Mouse (Mus musculus) brown adipose tissue, adult 24 weeks (tissue): Measurements from ENCODE around the gene AW011738. TPM values are rescaled to one million over a fixed set of nuclear protein-coding genes. Genes with fewer than 3 reads are reported as not detected.

Experiments
- H3K27ac ChIP-seq: fragments of 200-500 bp; replicated peaks from 2 replicates; pipeline ENCODE4 v1.5.1; 2012; ENCODE audit warnings: low read depth, mild to moderate bottlenecking, low read length
- H3K4me1 ChIP-seq: fragments of 200-500 bp; 2 replicates; pipeline ENCODE4 v1.6.1; 2012; ENCODE audit warnings: low read length, mixed read lengths; ENCODE audit not compliant: control insufficient read depth, insufficient read depth, insufficient read length
- H3K4me3 ChIP-seq: fragments of 200-500 bp; 2 replicates; pipeline ENCODE4 v1.5.1; 2012; ENCODE audit warnings: low read depth, mild to moderate bottlenecking, low read length, moderate library complexity; ENCODE audit not compliant: insufficient read depth
- polyA plus RNA-seq: library from polyadenylated mRNA; stranded (reverse); fragments of >200 nt; gene quantifications from 2 replicates; pipeline ENCODE4 v1.2.4, GENCODE M21; 2012; ENCODE audit not compliant: missing spikeins, insufficient read depth, insufficient read length

Gene AW011738
- polyA plus RNA-seq, 1 experiment, result 1.9 TPM

DNA sequence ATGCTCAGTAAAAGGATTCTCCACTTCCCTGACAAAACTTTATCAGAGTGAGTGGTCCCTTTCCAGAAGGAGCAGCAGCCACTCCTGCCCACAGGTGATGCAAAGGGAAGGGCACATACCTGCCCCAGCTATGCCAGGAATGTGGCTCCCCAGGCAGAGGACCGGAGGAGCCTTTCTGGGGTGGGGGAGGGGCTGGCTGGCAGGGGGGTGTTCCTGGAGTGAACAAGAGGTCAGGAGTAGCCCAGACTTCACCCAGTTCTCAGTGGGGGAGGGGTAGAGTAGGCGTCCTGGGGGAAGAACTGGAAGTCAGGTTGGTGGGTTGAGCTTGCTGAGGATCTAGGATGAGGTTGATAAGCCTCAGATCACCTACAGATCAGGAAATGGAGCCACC is 9.9 kb upstream of the AW011738 start:
- H3K4me3 ChIP-seq, result no peak overlapping the region
- H3K27ac ChIP-seq, result no peak overlapping the region
- H3K4me1 ChIP-seq, result no peaks in the 10 kb centered on the region; the same call in 1 of the 2 replicates

DNA sequence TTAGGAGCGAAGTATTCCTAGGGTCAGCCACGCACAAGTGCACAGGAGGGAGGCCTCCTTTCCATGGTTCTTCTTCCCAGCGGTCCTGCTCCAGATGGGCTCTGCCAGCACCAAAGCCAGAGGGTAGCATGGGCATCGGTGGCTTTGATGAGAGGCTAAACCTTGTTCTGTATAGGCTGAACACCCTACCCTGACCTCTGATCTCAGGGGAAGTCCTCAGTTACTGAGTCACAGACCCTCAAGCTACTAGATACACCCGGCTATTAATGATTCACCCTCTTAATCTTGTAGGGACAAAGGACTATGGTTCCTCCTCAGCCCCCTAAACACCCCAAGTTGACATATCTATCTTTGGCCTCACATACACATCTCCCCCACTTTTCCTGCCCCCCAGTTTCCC is 9.2 kb upstream of the AW011738 start:
- Histone ChIP-seq H3K4me3 (no peak overlapping the region), H3K27ac (no peak overlapping the region), H3K4me1 (peaks cover 4% of the 10 kb centered on the region)

DNA sequence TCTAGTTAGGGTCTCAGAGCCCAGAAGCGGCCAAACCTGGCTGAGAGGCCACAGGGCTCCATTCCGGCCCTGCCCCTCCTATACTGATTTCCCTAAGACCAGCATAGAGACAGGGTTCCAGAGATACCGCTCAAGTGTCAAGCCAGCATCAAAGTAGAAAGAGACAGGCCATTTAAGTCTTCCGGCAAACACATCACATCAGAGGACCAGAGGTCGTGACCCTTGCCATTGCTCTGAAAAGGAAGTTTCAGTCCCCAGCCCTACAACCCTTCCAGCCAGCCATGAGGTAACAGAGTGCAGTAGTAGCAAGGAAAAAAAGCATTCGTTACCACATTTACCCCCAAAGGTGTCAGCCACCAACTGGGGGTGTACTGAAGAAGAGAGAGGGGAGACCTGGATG is 8.8 kb upstream of the AW011738 start:
- H3K4me1 ChIP-seq, result peaks cover 4% of the 10 kb centered on the region
- no peak overlapping the region for H3K27ac ChIP-seq
- no peak overlapping the region for H3K4me3 ChIP-seq

DNA sequence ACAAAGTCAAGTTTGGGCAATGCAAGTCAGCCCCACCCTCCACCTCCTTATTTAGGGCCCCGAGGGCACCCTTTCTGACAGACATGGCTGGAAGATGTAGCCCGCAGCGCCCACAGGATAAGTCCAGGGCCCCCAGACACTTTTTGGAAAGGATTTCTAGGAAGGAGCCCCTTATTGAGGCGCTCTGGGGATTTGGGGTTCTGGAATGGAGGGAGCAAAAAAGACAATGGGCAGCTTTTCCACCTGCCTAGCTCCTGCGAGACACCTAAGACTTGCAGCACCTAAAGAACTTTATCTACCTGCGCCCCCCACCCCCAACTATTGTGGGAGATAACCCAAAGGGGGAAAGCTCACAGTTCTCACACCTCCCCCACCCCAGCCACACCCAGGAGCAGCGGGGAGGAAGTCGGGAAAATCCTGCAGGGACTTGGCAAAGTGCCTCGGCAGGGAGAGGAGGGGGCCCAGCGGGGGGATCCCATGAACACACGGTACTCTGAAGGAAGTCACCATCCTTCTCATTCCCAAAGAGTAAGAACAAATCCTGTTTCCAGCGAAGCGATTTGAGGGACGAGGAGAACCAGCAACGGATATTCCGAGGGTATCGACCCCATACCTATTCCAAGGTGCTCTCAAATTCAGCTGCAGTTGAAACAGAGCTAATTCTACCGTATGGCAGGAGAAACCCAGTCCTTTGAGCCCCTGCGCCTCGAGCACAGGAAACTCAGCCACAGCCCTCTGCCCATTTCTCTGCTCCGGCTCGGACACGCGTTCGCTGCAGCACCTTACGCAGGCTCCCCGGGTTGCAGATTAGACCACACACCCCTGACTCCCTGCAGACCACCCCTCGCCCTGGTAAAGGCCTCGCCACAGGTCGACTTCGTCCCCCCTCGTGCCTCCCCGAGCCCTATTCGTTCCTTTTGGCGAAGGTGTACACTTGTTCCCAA is 6.9 kb upstream of the AW011738 start:
- H3K27ac ChIP-seq, result no peak overlapping the region
- peak overlapping the region; percentile 80 for H3K4me3 ChIP-seq
- peaks cover 4% of the 10 kb centered on the region for H3K4me1 ChIP-seq

DNA sequence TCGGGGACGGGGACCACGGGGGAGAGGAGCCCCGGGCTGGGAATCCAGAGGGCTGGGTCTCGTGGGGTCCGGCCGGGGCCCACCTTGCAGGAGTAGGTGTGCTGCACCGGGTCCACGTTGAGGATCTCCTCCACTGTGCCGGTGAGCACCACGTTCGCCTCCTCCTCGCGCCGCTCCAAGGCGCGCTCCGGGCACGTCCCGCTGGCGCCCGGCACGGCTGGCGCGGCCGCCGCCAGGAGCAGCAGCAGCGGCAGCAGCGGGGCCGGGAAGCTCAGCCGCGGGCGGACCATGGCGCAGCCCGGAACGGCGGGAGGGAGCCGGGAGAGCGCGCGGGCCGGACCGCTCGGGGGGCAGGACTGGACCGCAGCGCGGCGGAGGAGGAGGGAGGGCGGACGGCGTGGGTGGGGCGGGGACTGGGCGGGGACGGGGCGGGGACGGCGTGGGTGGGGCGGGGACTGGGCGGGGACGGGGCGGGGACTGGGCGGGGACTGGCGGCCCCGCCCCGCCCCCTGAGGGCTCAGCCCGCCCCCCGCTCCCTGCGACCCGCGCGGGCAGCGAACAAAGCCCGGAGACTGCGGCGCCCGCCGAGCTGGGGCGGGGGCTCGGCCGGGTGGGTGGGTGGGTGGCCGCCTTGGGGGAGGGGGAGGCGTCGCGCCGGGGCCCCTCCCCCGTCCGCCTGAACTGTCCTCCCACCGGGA is 5.8 kb upstream of the AW011738 start, which contains the start of gene Agrn:
Gene Agrn, minus strand, starts transcription at position 358 of the 698 bp plus-strand sequence.
- Histone ChIP-seq H3K4me1 (peaks cover 5% of the 10 kb centered on the region), H3K4me3 (peak within 1 kb of the TSS; percentile 80), H3K27ac (peak within 1 kb of the TSS; percentile 57; the same call in 1 of the 2 replicates)

DNA sequence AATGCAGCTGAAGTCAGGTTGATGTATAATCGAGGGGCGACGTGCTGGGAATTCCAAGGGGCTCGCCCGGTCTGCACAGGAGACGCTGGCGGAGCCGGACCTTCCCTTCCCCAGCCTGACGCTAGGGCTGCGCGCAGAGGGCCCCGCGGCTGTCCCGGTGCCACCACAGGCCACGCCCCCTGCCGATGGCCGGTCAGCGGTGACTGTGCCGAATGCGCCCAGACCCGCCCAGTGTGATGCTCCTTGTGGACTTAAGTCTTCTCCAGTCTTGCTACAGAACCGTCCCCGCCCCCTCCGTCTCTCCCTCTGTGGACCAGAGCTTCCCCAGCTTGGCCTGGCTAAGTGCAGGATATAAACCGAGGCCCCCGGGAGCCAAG is 5.3 kb upstream of the AW011738 start:
- Histone ChIP-seq H3K27ac (peak overlapping the region; percentile 57; the same call in 1 of the 2 replicates), H3K4me3 (peak overlapping the region; percentile 64), H3K4me1 (peaks cover 7% of the 10 kb centered on the region)

DNA sequence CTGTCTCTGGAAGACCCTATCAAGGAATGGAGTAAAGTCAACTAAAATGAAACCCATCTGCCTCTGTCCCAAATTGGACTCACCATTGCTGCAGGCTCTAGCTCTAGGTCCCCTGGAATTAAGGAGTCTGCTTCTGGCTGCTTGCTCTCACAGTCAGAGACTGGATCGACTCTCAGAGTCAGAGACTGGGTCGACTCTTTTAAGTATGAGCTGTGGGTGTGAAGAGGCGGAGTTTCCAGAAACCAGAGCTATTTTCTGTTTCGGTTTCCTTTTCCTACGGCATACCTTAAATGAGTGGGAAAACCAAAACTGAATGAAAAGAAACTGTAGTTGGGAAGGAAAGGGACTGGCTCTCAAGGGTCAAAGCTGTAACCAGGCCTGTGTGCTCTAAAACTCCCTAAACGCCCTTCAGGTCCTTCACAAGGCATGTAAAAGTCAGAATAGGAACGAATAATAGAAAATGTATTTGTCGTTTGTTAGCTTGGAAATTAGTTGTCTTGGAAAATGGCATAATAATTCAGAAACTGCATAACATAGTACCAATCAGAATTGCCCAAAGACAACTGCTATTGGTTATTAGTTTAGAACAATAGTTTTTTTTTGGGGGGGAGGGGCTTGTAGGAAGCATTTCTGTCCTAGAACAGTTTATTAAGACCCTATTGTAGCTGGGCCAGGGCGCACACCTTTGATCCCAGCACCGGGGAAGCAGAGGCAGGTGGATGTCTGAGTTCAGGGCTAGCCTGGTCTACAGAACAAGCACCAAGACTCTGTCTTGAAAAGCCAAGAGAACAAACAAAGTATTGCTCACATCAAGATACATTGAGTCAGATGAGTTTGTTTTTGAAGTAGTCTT is 2.3 kb upstream of the AW011738 start, which contains the start of gene Isg15:
Gene Isg15, minus strand, starts transcription at position 196 of the 853 bp plus-strand sequence.
- Histone ChIP-seq H3K4me3 (peak within 1 kb of the TSS; percentile 52), H3K27ac (peak within 1 kb of the TSS; percentile 91), H3K4me1 (peaks cover 17% of the 10 kb centered on the region)

DNA sequence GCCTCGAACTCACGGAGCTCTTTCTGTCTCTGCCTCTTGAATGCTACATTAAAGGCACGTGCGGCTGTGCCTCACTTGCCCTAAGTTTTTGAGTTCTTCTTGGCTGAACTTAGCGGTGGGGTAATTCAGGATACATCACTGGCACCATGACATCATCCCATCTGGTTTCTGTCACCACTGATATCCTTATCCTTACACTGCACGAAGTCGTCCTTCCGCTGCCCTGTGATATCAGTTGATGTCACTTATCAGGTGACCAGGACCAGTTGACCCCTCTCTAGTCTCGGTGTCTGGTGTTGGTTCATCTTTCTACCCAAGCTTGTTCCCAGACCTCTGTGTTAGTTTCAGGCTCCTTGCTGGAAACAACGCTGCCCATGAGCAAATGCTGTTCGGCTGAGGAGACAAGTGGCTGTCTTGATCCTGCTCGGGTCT is 626 bp upstream of the AW011738 start:
- peaks cover 17% of the 10 kb centered on the region for H3K4me1 ChIP-seq
- peak overlapping the region; percentile 95 for H3K4me3 ChIP-seq
- H3K27ac ChIP-seq, result peak overlapping the region; percentile 85

DNA sequence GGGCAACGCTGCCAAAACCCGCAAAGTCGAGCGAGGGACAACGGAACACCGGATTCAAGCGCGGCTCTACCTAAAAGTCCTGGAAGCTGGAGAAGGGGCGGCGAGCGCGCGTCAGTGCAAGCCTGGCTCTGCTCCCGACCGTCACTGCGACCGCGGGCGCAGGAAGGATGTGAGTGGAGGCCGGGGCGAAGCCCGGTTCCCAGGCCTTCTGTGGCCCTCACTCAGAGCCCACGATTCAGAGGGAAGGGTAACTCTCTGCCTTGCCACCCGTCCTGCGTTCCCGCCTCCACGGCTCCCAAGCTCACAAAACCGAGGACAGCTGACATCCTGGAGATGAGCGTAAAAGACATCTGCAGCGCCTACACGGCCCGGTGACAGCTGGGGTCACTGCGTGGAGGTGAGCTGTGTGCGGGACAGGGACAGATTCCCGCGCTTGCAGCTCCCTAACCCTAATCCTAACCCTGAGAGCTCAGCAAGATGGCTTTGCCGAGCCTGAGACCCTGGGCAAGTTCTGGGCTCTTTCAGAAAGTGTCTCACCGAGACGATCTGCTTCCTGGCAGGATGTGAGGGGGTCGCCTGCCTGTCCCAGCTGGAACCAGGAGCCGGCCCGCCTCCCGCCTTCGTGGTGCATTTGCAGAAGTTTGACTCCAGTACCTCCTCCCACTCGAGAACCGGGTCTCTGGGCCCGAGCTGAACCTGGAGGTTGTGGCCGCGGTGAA is 468 bp downstream of the AW011738 start:
- Histone ChIP-seq H3K4me3 (peak overlapping the region; percentile 95), H3K4me1 (peaks cover 15% of the 10 kb centered on the region), H3K27ac (peak overlapping the region; percentile 80)

DNA sequence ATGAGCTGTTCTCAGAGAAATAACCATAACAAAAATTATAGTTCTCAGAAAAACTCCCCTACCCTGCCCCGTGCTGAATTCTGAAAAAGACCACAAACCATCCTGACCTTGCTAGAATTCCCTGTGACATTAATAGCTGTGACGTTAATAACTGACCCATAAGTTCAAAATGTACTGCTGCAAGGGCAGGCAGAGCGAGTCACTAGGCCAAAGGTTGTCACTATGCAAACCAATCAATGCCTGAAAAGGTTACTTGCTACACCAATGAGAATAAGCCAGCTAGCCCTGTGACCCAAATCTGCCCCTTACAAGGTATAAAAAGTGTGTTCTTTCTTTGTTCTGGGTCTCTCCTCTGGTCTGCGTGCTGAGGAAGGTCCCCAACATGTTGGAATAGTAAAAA is 5.8 kb downstream of the AW011738 start:
- Histone ChIP-seq H3K4me3 (no peak overlapping the region), H3K27ac (no peak overlapping the region), H3K4me1 (peaks cover 10% of the 10 kb centered on the region; the same call in 1 of the 2 replicates)

DNA sequence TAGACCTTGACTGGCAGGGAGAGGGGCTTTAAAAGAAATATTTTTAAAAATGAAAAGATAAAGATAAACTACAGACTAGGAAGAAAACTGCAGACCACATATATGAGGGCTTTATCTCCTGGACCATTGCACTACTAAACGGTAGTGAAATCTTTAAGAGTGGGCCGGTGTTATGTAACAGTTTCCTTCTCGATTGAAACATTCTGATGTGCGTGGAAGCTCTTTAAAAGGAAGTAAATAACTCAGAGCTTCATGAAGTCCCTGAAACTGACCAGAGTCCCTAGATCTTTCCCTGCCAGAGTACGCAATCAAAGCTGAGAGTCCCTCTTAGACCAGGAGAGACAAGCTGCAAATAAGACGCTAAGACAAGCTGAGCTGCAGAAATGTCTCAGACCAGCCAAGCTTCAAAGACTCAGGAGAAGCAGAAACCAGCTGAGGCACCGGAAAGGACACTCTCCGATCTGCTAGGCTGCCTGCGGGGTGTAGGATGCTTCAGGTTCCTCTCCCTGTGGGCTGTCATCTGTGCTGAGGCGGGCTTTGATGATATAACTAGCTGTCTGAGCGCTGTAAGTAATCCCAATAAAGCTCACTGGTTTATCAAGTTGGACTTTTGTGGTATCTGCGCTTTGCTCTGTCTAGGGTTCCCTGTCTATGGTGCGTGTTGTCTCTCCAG is 7.0 kb downstream of the AW011738 start:
- Histone ChIP-seq H3K4me1 (peaks cover under 1% of the 10 kb centered on the region; the same call in 1 of the 2 replicates), H3K27ac (no peak overlapping the region), H3K4me3 (no peak overlapping the region)

DNA sequence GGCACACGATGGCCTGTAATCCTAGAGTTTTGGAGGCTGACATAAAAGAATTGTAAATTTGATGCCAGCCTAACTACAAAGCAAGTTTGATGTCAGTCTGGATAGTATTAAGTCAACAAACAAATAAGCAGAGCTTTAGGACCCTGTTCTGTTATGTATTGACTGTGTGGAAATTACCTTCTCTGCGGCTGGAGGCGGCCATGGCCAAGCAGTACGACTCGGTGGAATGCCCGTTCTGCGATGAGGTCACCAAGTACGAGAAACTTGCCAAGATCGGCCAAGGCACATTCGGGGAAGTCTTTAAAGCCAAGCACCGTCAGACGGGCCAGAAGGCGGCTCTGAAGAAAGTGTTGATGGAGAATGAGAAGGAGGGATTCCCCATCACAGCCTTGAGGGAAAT is 10.0 kb downstream of the AW011738 start:
- Histone ChIP-seq H3K4me3 (no peak overlapping the region), H3K27ac (no peak overlapping the region), H3K4me1 (peaks cover 8% of the 10 kb centered on the region)

DNA sequence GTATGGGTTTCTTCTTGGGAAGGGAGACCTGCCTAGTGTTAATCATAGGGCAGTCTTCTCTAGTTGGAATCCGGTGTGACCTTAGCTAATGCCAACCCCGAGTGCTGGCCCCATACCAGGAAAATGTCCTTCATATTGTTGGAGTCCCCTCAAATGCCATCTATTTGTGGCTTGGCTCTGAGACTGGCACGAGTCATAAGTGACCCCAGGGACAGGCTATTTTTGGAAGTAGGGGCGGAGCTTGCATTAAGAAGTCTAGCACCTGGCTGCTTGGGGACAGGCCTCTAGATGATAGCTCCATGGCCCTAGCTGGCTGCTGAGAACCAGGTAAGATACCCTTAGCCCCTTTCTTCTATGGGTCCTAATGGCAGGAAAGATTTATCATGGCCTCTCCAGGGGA is 12.5 kb downstream of the AW011738 start, which contains the start of gene Perm1:
Gene Perm1, plus strand, starts transcription at position 220 of the 400 bp plus-strand sequence.
- peak within 1 kb of the TSS; percentile 60 for H3K4me3 ChIP-seq
- H3K4me1 ChIP-seq, result peaks cover 13% of the 10 kb centered on the region
- peak within 1 kb of the TSS; percentile 99 for H3K27ac ChIP-seq
